Mouse (Mus musculus): ENCODE data around the gene Vti1a.
A peak's percentile ranks its signal among the peaks of the same experiment; 100 is the strongest.

Gene Vti1a

GRCm38 (mm10) chr19:55469301-55470051 is 153.4 kb downstream of the Vti1a start:
- no peak for DNase-seq

- peak in 1 of 2 experiments; percentile 7 for DNase-seq
Measured at GRCm38 (mm10) chr19:55472582-55472981, 156.5 kb downstream of the Vti1a start.

- DNase-seq = peak; percentile 24 to 28
Measured at GRCm38 (mm10) chr19:55474225-55474624, 158.1 kb downstream of the Vti1a start.

- DNase-seq = no peak
Measured at GRCm38 (mm10) chr19:55480526-55480925, 164.4 kb downstream of the Vti1a start.

- DNase-seq = no peak
Measured at GRCm38 (mm10) chr19:55481308-55481707, 165.2 kb downstream of the Vti1a start.

GRCm38 (mm10) chr19:55483526-55483925 is 167.4 kb downstream of the Vti1a start:
- peak in 1 of 2 experiments; percentile 10 for DNase-seq

GRCm38 (mm10) chr19:55484559-55484958 is 168.5 kb downstream of the Vti1a start:
- DNase-seq = no peak

- DNase-seq = no peak
Measured at GRCm38 (mm10) chr19:55486473-55486872, 170.4 kb downstream of the Vti1a start.

- DNase-seq = no peak
Measured at GRCm38 (mm10) chr19:55491126-55492076, 175.3 kb downstream of the Vti1a start.

- no peak for DNase-seq
Measured at GRCm38 (mm10) chr19:55496333-55496732, 180.2 kb downstream of the Vti1a start.

GRCm38 (mm10) chr19:55499179-55499863 is 183.2 kb downstream of the Vti1a start:
- no peak for DNase-seq

GRCm38 (mm10) chr19:55501985-55502384 is 185.9 kb downstream of the Vti1a start:
- no peak for DNase-seq

- peak in 1 of 2 experiments; percentile 11 for DNase-seq
Measured at GRCm38 (mm10) chr19:55503771-55504170, 187.7 kb downstream of the Vti1a start.

GRCm38 (mm10) chr19:55507748-55508147 is 191.7 kb downstream of the Vti1a start:
- DNase-seq = no peak

- no peak for DNase-seq
Measured at GRCm38 (mm10) chr19:55508239-55508638, 192.1 kb downstream of the Vti1a start.

- no peak for DNase-seq
Measured at GRCm38 (mm10) chr19:55508965-55509364, 192.9 kb downstream of the Vti1a start.

GRCm38 (mm10) chr19:55509618-55510017 is 193.5 kb downstream of the Vti1a start:
- no peak for DNase-seq

- DNase-seq = no peak
Measured at GRCm38 (mm10) chr19:55513941-55514340, 197.8 kb downstream of the Vti1a start.

- no peak for DNase-seq
Measured at GRCm38 (mm10) chr19:55520236-55520635, 204.1 kb downstream of the Vti1a start.

- no peak for DNase-seq
Measured at GRCm38 (mm10) chr19:55523340-55523739, 207.2 kb downstream of the Vti1a start.

- DNase-seq = no peak
Measured at GRCm38 (mm10) chr19:55524385-55524784, 208.3 kb downstream of the Vti1a start.

GRCm38 (mm10) chr19:55525056-55525455 is 209.0 kb downstream of the Vti1a start:
- DNase-seq = peak; percentile 13 to 18

- no peak for DNase-seq
Measured at GRCm38 (mm10) chr19:55526717-55527235, 210.7 kb downstream of the Vti1a start.
